Mouse (Mus musculus): ENCODE data around the gene Wdr19.
"Not testable (repeated sequence)": the region's sequence is repeated elsewhere in the genome, so short reads cannot be mapped to it uniquely, and the experiment has no call there.

Gene Wdr19

DNA sequence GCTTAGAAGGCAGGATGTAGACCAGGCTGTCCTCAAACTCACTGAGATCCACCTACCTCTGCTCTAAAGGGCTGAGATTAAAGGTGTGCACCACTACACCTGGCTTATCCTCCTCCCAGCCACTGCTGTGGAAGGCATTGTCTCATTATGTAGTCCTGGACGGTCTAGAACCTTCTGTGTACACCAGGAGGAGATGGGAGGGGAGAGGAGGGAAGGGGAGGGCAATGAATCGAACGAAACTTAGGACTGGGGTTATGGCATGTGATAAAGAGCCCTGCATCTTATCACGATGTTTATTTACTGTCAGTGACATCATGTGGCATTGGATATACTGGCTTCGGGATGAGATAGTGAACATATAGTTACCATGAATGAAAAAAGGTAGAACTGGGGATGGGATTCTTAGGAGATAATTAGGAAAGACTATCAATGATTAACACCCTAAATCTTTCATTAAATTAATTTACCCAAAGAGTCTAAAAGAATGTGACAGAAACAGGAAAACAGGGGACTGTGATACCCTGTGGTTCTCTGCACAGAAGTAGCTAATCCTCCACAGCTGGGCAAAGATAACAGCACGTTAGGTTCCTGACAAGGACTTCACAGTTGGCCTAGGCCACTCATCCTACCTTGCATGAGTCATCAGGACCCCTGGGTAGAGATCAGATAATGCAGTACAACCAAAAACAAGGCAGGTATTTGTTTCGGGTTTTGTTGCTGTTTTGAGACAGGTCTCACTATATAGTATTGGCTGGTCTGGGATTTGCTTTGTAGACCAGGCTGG, 98.9 kb downstream of the Wdr19 start:
- DNase-seq (ENCODE audit: extremely low spot score, low read depth, low spot score), result no peak

- not testable (repeated sequence) for DNase-seq (ENCODE audit: extremely low spot score, low read depth, low spot score)
These were observed 100.1 kb downstream of the Wdr19 start for GRCm38 (mm10) chr5:65299623-65300022.

GRCm38 (mm10) chr5:65300121-65300520, 100.6 kb downstream of the Wdr19 start:
- DNase-seq (ENCODE audit: extremely low spot score, low read depth, low spot score), result no peak

DNA sequence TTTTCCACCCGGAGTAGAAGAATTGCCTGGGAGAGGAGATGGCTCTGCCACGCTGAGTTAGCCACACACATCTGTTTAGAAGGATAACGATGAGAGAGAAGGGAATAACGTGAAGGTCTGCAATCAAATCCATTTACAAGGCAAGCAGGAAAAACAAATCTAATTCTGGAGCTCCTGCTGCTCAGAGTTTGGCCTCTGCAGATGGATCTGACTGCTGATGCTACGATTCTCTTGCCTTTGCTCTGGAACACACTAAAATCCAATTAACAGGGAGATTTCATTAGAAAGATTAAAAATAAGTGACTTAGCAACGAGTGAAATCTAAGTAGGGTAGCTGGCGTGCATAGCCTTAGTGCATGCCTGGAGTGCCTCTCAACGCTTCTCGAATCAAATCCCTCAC, 106.0 kb downstream of the Wdr19 start:
- no peak for DNase-seq (ENCODE audit: extremely low spot score, low read depth, low spot score)

GRCm38 (mm10) chr5:65308208-65308607, 108.7 kb downstream of the Wdr19 start:
- no peak for DNase-seq (ENCODE audit: extremely low spot score, low read depth, low spot score)

GRCm38 (mm10) chr5:65308866-65309265, 109.4 kb downstream of the Wdr19 start:
- DNase-seq (ENCODE audit: extremely low spot score, low read depth, low spot score), result no peak
